ENCODE assay signal across 7 mouse cellular contexts in the genomic region with DNA sequence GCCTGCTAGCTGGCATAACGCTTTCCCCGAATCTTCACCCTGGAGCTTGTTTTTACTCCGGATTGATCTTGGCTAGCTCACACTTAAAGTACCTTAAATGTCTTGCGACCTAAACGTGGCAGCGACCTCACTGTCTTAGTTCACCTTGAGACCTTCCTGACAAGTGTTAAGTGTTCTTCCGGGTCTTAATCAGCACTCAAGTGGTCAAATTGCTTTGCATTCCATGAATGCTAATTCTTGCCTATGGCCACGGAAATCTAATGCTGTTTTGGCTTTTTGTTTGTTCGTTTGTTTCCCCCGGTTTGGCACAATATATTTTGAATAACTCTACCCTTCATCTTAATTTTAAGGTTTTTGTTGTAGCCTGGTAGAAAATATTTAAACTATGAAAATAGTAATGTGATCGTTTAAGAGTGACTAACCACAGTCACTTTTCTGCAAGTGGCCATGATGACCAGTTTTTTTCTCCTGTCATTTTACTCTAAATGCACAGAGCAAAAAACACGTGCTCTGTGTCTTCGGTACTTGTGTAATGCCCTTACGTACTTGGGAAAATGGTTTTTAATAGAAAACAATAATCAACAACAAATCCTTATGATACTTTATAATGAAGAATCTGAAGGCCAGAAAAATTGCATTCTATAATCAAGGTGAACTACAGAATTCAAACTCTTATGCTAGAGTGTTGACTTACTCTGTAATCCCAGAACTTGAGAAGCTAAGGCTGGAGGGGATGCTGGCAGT. TPM values are rescaled to one million over a fixed set of nuclear protein-coding genes. Genes with fewer than 3 reads are reported as not detected.
A peak's percentile ranks its signal among the peaks of the same experiment; 100 is the strongest.
DNase-seq lines count a peak whose midpoint lies in the region; ATAC-seq lines count a peak whose summit lies in the region.

No protein-coding gene starts in this region.

- DNase-seq in limb, embryonic 11.5 days (ENCODE audit: low spot score): no peak
- no peak for DNase-seq in cerebellum, adult 9-10 months
- no peak for DNase-seq in testis, postnatal 10 days (ENCODE audit: low spot score)

- peak overlapping the region; percentile 51 for H3K9ac ChIP-seq in embryonic facial prominence, embryonic 15.5 days
- peak overlapping the region; percentile 44 for H3K9ac ChIP-seq in limb, embryonic 11.5 days (ENCODE audit: low read length)
- H3K9ac ChIP-seq in stomach, embryonic 14.5 days (replicated peaks; ENCODE audit: low read depth, low read length): peak overlapping the region; percentile 39

- H3K4me1 ChIP-seq in megakaryocyte, embryonic 14.5 days: peaks cover 19% of the 10 kb centered on the region
- H3K4me1 ChIP-seq in embryonic facial prominence, embryonic 15.5 days: 0 out of 2 replicates have a peak, but pooled peaks cover 4% of the 10 kb centered on the region
- no peaks in the 10 kb centered on the region for H3K4me1 ChIP-seq in limb, embryonic 11.5 days (ENCODE audit: control insufficient read depth, insufficient read depth, low read length)
- H3K4me1 ChIP-seq in stomach, embryonic 14.5 days (ENCODE audit: control insufficient read depth, insufficient read depth, low read length): 0 out of 2 replicates have a peak, but pooled peaks cover 2% of the 10 kb centered on the region

- peak overlapping the region; percentile 65 for H3K4me2 ChIP-seq in embryonic facial prominence, embryonic 15.5 days (replicated peaks)
- H3K4me2 ChIP-seq in limb, embryonic 11.5 days (ENCODE audit: low read depth, severe bottlenecking): peak overlapping the region; percentile 49
- peak overlapping the region; percentile 58 for H3K4me2 ChIP-seq in stomach, embryonic 14.5 days (replicated peaks; ENCODE audit: low read depth, low read length)

- WGBS in embryonic facial prominence, embryonic 15.5 days: 14% methylated on average over 14 of the region's 14 CpGs
- WGBS in limb, embryonic 11.5 days: 23% methylated on average over 14 of the region's 14 CpGs
- WGBS in stomach, embryonic 14.5 days: 20% methylated on average over 14 of the region's 14 CpGs

- H3K36me3 ChIP-seq in megakaryocyte, embryonic 14.5 days (replicated peaks; ENCODE audit: low read length): peaks cover 11% of the 10 kb centered on the region
- peaks cover 7% of the 10 kb centered on the region for H3K36me3 ChIP-seq in embryonic facial prominence, embryonic 15.5 days
- H3K36me3 ChIP-seq in limb, embryonic 11.5 days (ENCODE audit: control insufficient read depth, insufficient read depth, low read length): peaks cover 2% of the 10 kb centered on the region; the same call in 1 of the 2 replicates
- H3K36me3 ChIP-seq in stomach, embryonic 14.5 days (ENCODE audit: control insufficient read depth, insufficient read depth, low read length): peaks cover 6% of the 10 kb centered on the region; the same call in 1 of the 2 replicates

- no peaks in the 10 kb centered on the region for H3K9me3 ChIP-seq in megakaryocyte, embryonic 14.5 days
- H3K9me3 ChIP-seq in embryonic facial prominence, embryonic 15.5 days (replicated peaks): no peaks in the 10 kb centered on the region
- H3K9me3 ChIP-seq in limb, embryonic 11.5 days (ENCODE audit: control insufficient read depth, low read length): no peaks in the 10 kb centered on the region
- H3K9me3 ChIP-seq in stomach, embryonic 14.5 days (ENCODE audit: control insufficient read depth, low read depth, low read length): no peaks in the 10 kb centered on the region

- peak overlapping the region; percentile 87 for H3K27ac ChIP-seq in embryonic facial prominence, embryonic 15.5 days (replicated peaks)
- H3K27ac ChIP-seq in limb, embryonic 11.5 days (replicated peaks; ENCODE audit: low read depth, low read length): peak overlapping the region; percentile 45; the same call in 1 of the 2 replicates
- peak overlapping the region; percentile 75; the same call in 1 of the 2 replicates for H3K27ac ChIP-seq in stomach, embryonic 14.5 days (ENCODE audit: low read length)

- H3K27me3 ChIP-seq in megakaryocyte, embryonic 14.5 days (replicated peaks): no peaks in the 10 kb centered on the region
- no peaks in the 10 kb centered on the region for H3K27me3 ChIP-seq in embryonic facial prominence, embryonic 15.5 days
- no peaks in the 10 kb centered on the region for H3K27me3 ChIP-seq in limb, embryonic 11.5 days (ENCODE audit: control insufficient read depth, insufficient read depth, low read length)
- no peaks in the 10 kb centered on the region for H3K27me3 ChIP-seq in stomach, embryonic 14.5 days (ENCODE audit: control insufficient read depth, insufficient read depth, low read length)

- no peak for ATAC-seq in megakaryocyte, adult 5-6 weeks (ENCODE audit: poor library complexity, severe bottlenecking)
- no peak for ATAC-seq in embryonic facial prominence, embryonic 15.5 days (ENCODE audit: insufficient number of reproducible peaks, low FRiP score, low TSS enrichment, low read depth)
- ATAC-seq in limb, embryonic 11.5 days (ENCODE audit: insufficient number of reproducible peaks, low FRiP score, low TSS enrichment, low read depth): no peak; the same call in 1 of the 2 replicates
- no peak for ATAC-seq in stomach, embryonic 14.5 days (ENCODE audit: insufficient number of reproducible peaks, insufficient read depth, low FRiP score, low read depth)

- peak overlapping the region; percentile 99 for H3K4me3 ChIP-seq in megakaryocyte, embryonic 14.5 days (replicated peaks)
- H3K4me3 ChIP-seq in embryonic facial prominence, embryonic 15.5 days (replicated peaks): peak overlapping the region; percentile 96
- peak overlapping the region; percentile 63 for H3K4me3 ChIP-seq in limb, embryonic 11.5 days (ENCODE audit: low read depth, low read length)
- peak overlapping the region; percentile 72 for H3K4me3 ChIP-seq in stomach, embryonic 14.5 days (ENCODE audit: low read depth, low read length)

RNA-seq across cellular contexts. Expression of gene AW549877, which starts 0.9 kb away (rescaled TPM):
- polyA plus RNA-seq in megakaryocyte, embryonic 14.5 days (2012; ENCODE audit: insufficient read depth, low replicate concordance): 0.48 TPM in 1 of 2 replicates, not detected in the other
- total RNA-seq in megakaryocyte, adult 5-6 weeks (2015): 37.9 and 39.1 TPM in 2 replicates
- 11.5 and 14.6 TPM in 2 replicates for total RNA-seq in megakaryocyte, adult 5-6 weeks (2017)
- polyA plus RNA-seq in embryonic facial prominence, embryonic 15.5 days (2015; fragmentation: Nextera tagmentation; extraction: Ambion mirVana): 28.6 and 30.5 TPM in 2 replicates
- polyA plus RNA-seq in limb, embryonic 11.5 days (2014; fragmentation: Nextera tagmentation; extraction: Ambion mirVana): 37.5 and 47.0 TPM in 2 replicates
- polyA plus RNA-seq in stomach, embryonic 14.5 days (2014; fragmentation: Nextera tagmentation; extraction: Ambion mirVana): 53.5 and 54.1 TPM in 2 replicates

RNA-seq across cellular contexts. Expression of gene Fbxo4, which starts 17.1 kb away (rescaled TPM):
- 1.6 TPM in 1 of 2 replicates, not detected in the other for polyA plus RNA-seq in megakaryocyte, embryonic 14.5 days (2012; ENCODE audit: insufficient read depth, low replicate concordance)
- total RNA-seq in megakaryocyte, adult 5-6 weeks (2015): 17.1 and 21.9 TPM in 2 replicates
- total RNA-seq in megakaryocyte, adult 5-6 weeks (2017): 15.5 and 21.4 TPM in 2 replicates
- 12.0 and 12.6 TPM in 2 replicates for polyA plus RNA-seq in embryonic facial prominence, embryonic 15.5 days (2015; fragmentation: Nextera tagmentation; extraction: Ambion mirVana)
- 4.7 and 6.2 TPM in 2 replicates for polyA plus RNA-seq in limb, embryonic 11.5 days (2014; fragmentation: Nextera tagmentation; extraction: Ambion mirVana)
- polyA plus RNA-seq in stomach, embryonic 14.5 days (2014; fragmentation: Nextera tagmentation; extraction: Ambion mirVana): 11.9 and 14.2 TPM in 2 replicates

RNA-seq across cellular contexts. Expression of gene Oxct1, which starts 29.7 kb away (rescaled TPM):
- 2.0 and 15.4 TPM in 2 replicates for polyA plus RNA-seq in megakaryocyte, embryonic 14.5 days (2012; ENCODE audit: insufficient read depth, low replicate concordance)
- total RNA-seq in megakaryocyte, adult 5-6 weeks (2015): 43.5 and 48.2 TPM in 2 replicates
- total RNA-seq in megakaryocyte, adult 5-6 weeks (2017): 176 and 187 TPM in 2 replicates
- 235 and 238 TPM in 2 replicates for polyA plus RNA-seq in embryonic facial prominence, embryonic 15.5 days (2015; fragmentation: Nextera tagmentation; extraction: Ambion mirVana)
- 145 and 156 TPM in 2 replicates for polyA plus RNA-seq in limb, embryonic 11.5 days (2014; fragmentation: Nextera tagmentation; extraction: Ambion mirVana)
- polyA plus RNA-seq in stomach, embryonic 14.5 days (2014; fragmentation: Nextera tagmentation; extraction: Ambion mirVana): 227 and 234 TPM in 2 replicates

Comparison
In these comparisons a context has a peak if more than half of its experiments do, and no peak if none do; other contexts are left out.
1. RNA of gene AW549877, which starts 0.9 kb away (polyA plus RNA-seq): 53.5 to 54.1 TPM in stomach, embryonic 14.5 days, 37.5 to 47.0 TPM in limb, embryonic 11.5 days and 28.6 to 30.5 TPM in embryonic facial prominence, embryonic 15.5 days; 0.48 TPM in megakaryocyte, embryonic 14.5 days; every median in the first group is over 10 times any median in the second.
2. Peak in every context shown above with its lines, with median percentiles within 50 percentile points of each other: H3K4me3 ChIP-seq, H3K27ac ChIP-seq, H3K4me2 ChIP-seq and H3K9ac ChIP-seq.